Mouse (Mus musculus): Measurements from ENCODE around the gene Dnhd1.

- TF ChIP-seq CTCF (IDR thresholded peaks at IDR 0.05; ENCODE audit: low read depth): no peak
- TF ChIP-seq EP300 (IDR thresholded peaks at IDR 0.05; ENCODE audit: low read depth): no peak
Measured at GRCm38 (mm10) chr7:105703184-105703583, 52.6 kb downstream of the Dnhd1 start.

Measured in liver, postnatal 0 days (tissue).